Mouse (Mus musculus): ENCODE data around the gene Hamp2. TPM values are rescaled to one million over a fixed set of nuclear protein-coding genes. Genes with fewer than 3 reads are reported as not detected.
A peak's percentile ranks its signal among the peaks of the same experiment; 100 is the strongest.

Gene Hamp2
- polyA plus RNA-seq, 1 experiment from 2014 or later, result not detected

- Histone ChIP-seq H3K4me3 (ENCODE audit: low read length) (no peak overlapping the region), H3K27me3 (ENCODE audit: insufficient read depth, low read length) (no peaks in the 10 kb centered on the region), H3K27ac (ENCODE audit: low read length) (no peak overlapping the region), H3K9ac (replicated peaks; ENCODE audit: low read length) (no peak overlapping the region), H3K4me2 (replicated peaks; ENCODE audit: low read depth, low read length) (no peak overlapping the region), H3K4me1 (ENCODE audit: insufficient read depth, low read length) (no peaks in the 10 kb centered on the region), H3K36me3 (ENCODE audit: insufficient read depth, low read length) (peaks cover 4% of the 10 kb centered on the region), H3K9me3 (ENCODE audit: low read length) (no peaks in the 10 kb centered on the region)
- ATAC-seq (ENCODE audit: low FRiP score, low TSS enrichment), result no peak
- 78% methylated on average over 7 of the region's 7 CpGs for WGBS
Measured at GRCm38 (mm10) chr7:30964366-30964765, 39.9 kb upstream of the Hamp2 start.

- no peak overlapping the region for H3K4me3 ChIP-seq (ENCODE audit: low read length)
- H3K27me3 ChIP-seq (ENCODE audit: insufficient read depth, low read length), result no peaks in the 10 kb centered on the region
- peaks cover 12% of the 10 kb centered on the region for H3K36me3 ChIP-seq (ENCODE audit: insufficient read depth, low read length)
- H3K4me2 ChIP-seq (replicated peaks; ENCODE audit: low read depth, low read length), result no peak overlapping the region
- H3K9ac ChIP-seq (replicated peaks; ENCODE audit: low read length), result no peak overlapping the region
- 93% methylated on average over 5 of the region's 5 CpGs for WGBS
- peaks cover 9% of the 10 kb centered on the region for H3K4me1 ChIP-seq (ENCODE audit: insufficient read depth, low read length)
- H3K9me3 ChIP-seq (ENCODE audit: low read length), result no peaks in the 10 kb centered on the region
- no peak for ATAC-seq (ENCODE audit: low FRiP score, low TSS enrichment)
- H3K27ac ChIP-seq (ENCODE audit: low read length), result no peak overlapping the region
Measured at GRCm38 (mm10) chr7:30962862-30963261, 38.4 kb upstream of the Hamp2 start.

DNA sequence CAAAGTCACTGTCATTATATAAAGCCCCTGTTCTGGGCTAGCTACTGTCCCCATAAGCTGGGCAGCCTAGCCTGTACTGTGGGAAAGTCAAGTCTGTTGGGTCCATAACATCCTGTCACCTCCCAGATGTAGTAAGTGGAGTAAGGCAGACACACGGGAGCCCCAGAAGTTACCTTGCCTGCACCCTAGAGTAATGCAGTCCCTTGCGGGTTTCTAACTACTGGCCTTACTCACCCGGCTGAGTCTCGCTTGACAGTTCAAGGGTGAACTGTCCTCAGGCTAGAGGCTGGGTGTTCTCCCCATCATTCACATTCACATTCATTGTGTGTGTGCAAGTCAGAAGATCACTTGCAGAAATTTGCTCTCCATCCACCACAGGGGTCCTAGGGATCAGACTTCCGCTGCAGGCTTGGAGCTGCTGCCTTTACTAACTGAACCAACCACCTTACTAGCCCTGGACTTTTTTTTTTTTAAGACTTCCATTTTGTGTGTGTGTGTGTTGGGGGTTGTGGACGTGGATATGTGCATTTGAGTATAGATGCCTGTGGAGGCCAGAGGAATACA lies 35.4 kb upstream of the Hamp2 start:
- ATAC-seq (ENCODE audit: low FRiP score, low TSS enrichment), result no peak
- Histone ChIP-seq H3K27ac (ENCODE audit: low read length) (no peak overlapping the region), H3K9ac (replicated peaks; ENCODE audit: low read length) (no peak overlapping the region), H3K36me3 (ENCODE audit: insufficient read depth, low read length) (peaks cover 12% of the 10 kb centered on the region), H3K4me3 (ENCODE audit: low read length) (no peak overlapping the region), H3K4me2 (replicated peaks; ENCODE audit: low read depth, low read length) (no peak overlapping the region), H3K27me3 (ENCODE audit: insufficient read depth, low read length) (no peaks in the 10 kb centered on the region), H3K9me3 (ENCODE audit: low read length) (no peaks in the 10 kb centered on the region), H3K4me1 (ENCODE audit: insufficient read depth, low read length) (peaks cover 19% of the 10 kb centered on the region)
- 88% methylated on average over 6 of the region's 6 CpGs for WGBS

GRCm38 (mm10) chr7:30958866-30959487 lies 34.5 kb upstream of the Hamp2 start:
- WGBS, result 99% methylated on average over 9 of the region's 9 CpGs
- no peak for ATAC-seq (ENCODE audit: low FRiP score, low TSS enrichment)
- Histone ChIP-seq H3K36me3 (ENCODE audit: insufficient read depth, low read length) (peaks cover 20% of the 10 kb centered on the region), H3K27ac (ENCODE audit: low read length) (no peak overlapping the region), H3K4me1 (ENCODE audit: insufficient read depth, low read length) (peaks cover 22% of the 10 kb centered on the region), H3K4me3 (ENCODE audit: low read length) (no peak overlapping the region), H3K9ac (replicated peaks; ENCODE audit: low read length) (no peak overlapping the region), H3K9me3 (ENCODE audit: low read length) (no peaks in the 10 kb centered on the region), H3K27me3 (ENCODE audit: insufficient read depth, low read length) (no peaks in the 10 kb centered on the region), H3K4me2 (replicated peaks; ENCODE audit: low read depth, low read length) (no peak overlapping the region)

DNA sequence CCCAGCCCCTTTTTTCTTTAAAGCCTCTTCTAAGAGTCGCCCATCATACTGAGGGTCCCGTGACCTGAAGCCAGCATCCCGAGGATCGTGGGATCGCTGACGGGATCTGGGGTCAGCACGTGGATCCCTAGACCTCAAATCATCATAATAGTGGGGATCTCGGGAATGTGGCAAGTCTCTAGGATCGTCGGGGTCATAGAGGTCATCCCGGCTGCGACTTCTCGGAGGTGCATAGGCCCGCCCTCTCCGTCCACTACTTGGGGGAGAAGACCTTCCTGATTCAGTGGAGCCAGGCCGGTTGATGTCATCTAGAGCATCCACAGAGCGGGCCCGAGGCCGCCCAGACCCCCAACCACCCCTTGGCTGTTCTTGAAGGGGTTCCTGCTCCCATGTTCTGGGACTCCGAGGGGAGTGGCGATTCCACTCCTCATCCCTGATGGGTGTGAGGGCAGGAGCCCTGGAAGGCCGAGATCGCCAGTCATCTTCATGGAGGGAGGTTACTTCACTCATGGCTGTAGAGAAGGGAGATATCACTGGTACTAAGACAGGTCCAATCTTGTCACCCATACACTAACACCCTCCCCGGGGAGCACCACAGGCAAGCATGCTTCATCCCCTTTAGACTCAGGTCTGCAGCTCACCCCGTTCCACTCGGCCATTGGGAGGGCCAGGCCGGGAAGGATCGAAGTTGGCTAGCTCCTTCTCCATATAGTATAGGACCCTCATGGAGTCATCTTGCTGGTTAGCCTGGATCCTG lies 33.8 kb upstream of the Hamp2 start:
- WGBS, result 69% methylated on average over 28 of the region's 28 CpGs
- H3K27me3 ChIP-seq (ENCODE audit: insufficient read depth, low read length), result no peaks in the 10 kb centered on the region
- ATAC-seq (ENCODE audit: low FRiP score, low TSS enrichment), result no peak
- H3K27ac ChIP-seq (ENCODE audit: low read length), result peak overlapping the region; percentile 98
- H3K9me3 ChIP-seq (ENCODE audit: low read length), result no peaks in the 10 kb centered on the region
- H3K9ac ChIP-seq (replicated peaks; ENCODE audit: low read length), result peak overlapping the region; percentile 93
- H3K36me3 ChIP-seq (ENCODE audit: insufficient read depth, low read length), result peaks cover 24% of the 10 kb centered on the region
- H3K4me1 ChIP-seq (ENCODE audit: insufficient read depth, low read length), result peaks cover 22% of the 10 kb centered on the region
- H3K4me2 ChIP-seq (replicated peaks; ENCODE audit: low read depth, low read length), result peak overlapping the region; percentile 84
- H3K4me3 ChIP-seq (ENCODE audit: low read length), result peak overlapping the region; percentile 74

- peaks cover 34% of the 10 kb centered on the region for H3K36me3 ChIP-seq (ENCODE audit: insufficient read depth, low read length)
- peak overlapping the region; percentile 93 for H3K9ac ChIP-seq (replicated peaks; ENCODE audit: low read length)
- peak overlapping the region; percentile 84 for H3K4me2 ChIP-seq (replicated peaks; ENCODE audit: low read depth, low read length)
- H3K9me3 ChIP-seq (ENCODE audit: low read length), result no peaks in the 10 kb centered on the region
- peak; percentile 46 for ATAC-seq (ENCODE audit: low FRiP score, low TSS enrichment)
- H3K4me1 ChIP-seq (ENCODE audit: insufficient read depth, low read length), result peaks cover 22% of the 10 kb centered on the region
- WGBS, result under 1% methylated on average over 43 of the region's 43 CpGs
- H3K4me3 ChIP-seq (ENCODE audit: low read length), result peak overlapping the region; percentile 74
- peak overlapping the region; percentile 98 for H3K27ac ChIP-seq (ENCODE audit: low read length)
- no peaks in the 10 kb centered on the region for H3K27me3 ChIP-seq (ENCODE audit: insufficient read depth, low read length)
Measured at GRCm38 (mm10) chr7:30957367-30957783, 32.9 kb upstream of the Hamp2 start.

DNA sequence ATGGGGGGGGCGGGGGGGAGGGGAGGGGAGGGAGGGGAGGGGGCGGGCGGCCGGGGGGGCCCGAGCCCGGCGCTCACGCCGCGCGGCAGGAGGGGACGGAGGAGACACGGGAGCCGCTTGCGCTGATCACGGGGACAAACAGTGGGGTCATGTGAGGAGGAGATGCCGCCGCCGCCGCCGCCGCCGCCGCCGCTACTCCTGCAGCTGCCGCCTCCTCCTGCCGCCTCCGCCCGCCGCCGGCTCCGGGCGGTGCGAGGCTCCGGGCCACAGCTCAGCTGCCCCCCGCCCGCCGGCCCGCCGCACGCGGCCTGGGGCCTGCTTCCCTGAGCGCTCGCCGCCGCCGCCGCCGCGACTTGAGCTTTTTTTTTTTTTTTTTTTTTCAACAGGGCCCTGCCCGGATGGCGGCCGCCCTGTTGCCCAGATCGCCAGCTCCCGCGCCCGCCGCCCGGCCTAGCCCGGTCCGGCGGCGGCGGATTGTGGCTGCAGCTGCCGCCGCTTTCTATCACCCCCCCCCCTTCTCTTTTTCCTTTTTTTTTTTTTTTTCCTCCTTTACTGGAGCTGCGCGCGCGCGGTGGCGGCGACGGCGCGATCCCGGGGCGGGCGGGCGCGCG lies 32.4 kb upstream of the Hamp2 start, which contains the start of gene Usf2:
TSS of gene Usf2 (minus strand) at position 48 of the 611 bp plus-strand sequence.
- H3K4me3 ChIP-seq (ENCODE audit: low read length), result peak within 1 kb of the TSS; percentile 74
- H3K9ac ChIP-seq (replicated peaks; ENCODE audit: low read length), result peak within 1 kb of the TSS; percentile 93
- peak within 1 kb of the TSS; percentile 98 for H3K27ac ChIP-seq (ENCODE audit: low read length)
- peaks cover 39% of the 10 kb centered on the region for H3K36me3 ChIP-seq (ENCODE audit: insufficient read depth, low read length)
- WGBS, result 0% methylated on average over 35 of the region's 82 CpGs
- H3K27me3 ChIP-seq (ENCODE audit: insufficient read depth, low read length), result no peaks in the 10 kb centered on the region
- peaks cover 22% of the 10 kb centered on the region for H3K4me1 ChIP-seq (ENCODE audit: insufficient read depth, low read length)
- peak within 1 kb of the TSS; percentile 84 for H3K4me2 ChIP-seq (replicated peaks; ENCODE audit: low read depth, low read length)
- no peaks in the 10 kb centered on the region for H3K9me3 ChIP-seq (ENCODE audit: low read length)
- ATAC-seq (ENCODE audit: low FRiP score, low TSS enrichment), result peak; percentile 60; the same call in 1 of the 2 replicates

GRCm38 (mm10) chr7:30956357-30956751 lies 31.9 kb upstream of the Hamp2 start:
- peak; percentile 46 for ATAC-seq (ENCODE audit: low FRiP score, low TSS enrichment)
- H3K27ac ChIP-seq (ENCODE audit: low read length), result peak overlapping the region; percentile 98
- peak overlapping the region; percentile 84 for H3K4me2 ChIP-seq (replicated peaks; ENCODE audit: low read depth, low read length)
- H3K36me3 ChIP-seq (ENCODE audit: insufficient read depth, low read length), result peaks cover 41% of the 10 kb centered on the region
- 0% methylated on average over 31 of the region's 49 CpGs for WGBS
- peaks cover 22% of the 10 kb centered on the region for H3K4me1 ChIP-seq (ENCODE audit: insufficient read depth, low read length)
- peak overlapping the region; percentile 93 for H3K9ac ChIP-seq (replicated peaks; ENCODE audit: low read length)
- H3K9me3 ChIP-seq (ENCODE audit: low read length), result no peaks in the 10 kb centered on the region
- no peaks in the 10 kb centered on the region for H3K27me3 ChIP-seq (ENCODE audit: insufficient read depth, low read length)
- peak overlapping the region; percentile 74 for H3K4me3 ChIP-seq (ENCODE audit: low read length)

DNA sequence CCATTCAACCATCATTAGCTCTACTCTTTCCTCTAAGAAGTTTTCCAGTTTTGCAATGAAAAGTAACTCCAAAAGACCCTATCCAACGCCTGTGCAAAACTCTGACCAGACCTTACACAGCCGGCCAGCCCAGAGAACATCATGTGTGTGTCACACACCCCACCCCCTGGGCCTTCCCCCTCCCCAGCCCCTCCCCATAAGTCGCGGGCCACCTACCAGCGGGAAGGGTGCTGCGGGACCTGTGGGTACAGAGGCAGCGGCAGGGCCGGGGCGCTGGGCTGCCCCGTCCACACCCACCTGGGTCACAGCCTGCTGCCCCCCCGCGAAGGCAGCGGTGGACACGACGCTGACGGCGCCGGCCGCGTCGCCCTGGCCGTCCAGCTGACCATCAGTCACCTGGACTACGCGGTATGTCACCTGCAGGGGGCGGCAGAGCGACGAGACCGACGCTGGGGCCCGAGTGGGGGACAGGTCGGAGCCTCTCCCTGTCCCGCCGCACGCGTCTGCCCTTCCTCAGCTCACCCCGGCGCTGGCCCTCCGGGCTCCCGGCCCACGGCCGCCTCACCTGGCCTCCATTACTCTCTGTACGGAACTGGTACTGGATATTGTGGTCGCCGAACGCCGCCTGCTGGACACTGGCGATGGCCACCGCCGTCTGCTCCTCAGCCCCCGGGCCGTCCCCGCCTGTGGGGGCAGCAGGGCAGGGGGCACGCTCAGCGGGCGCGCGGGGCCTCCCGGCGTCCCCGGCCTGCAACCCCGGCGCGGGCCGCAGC lies 31.3 kb upstream of the Hamp2 start:
- Histone ChIP-seq H3K9me3 (ENCODE audit: low read length) (no peaks in the 10 kb centered on the region), H3K36me3 (ENCODE audit: insufficient read depth, low read length) (peaks cover 43% of the 10 kb centered on the region), H3K27me3 (ENCODE audit: insufficient read depth, low read length) (no peaks in the 10 kb centered on the region), H3K4me3 (ENCODE audit: low read length) (peak overlapping the region; percentile 74), H3K4me1 (ENCODE audit: insufficient read depth, low read length) (peaks cover 22% of the 10 kb centered on the region), H3K27ac (ENCODE audit: low read length) (peak overlapping the region; percentile 98), H3K9ac (replicated peaks; ENCODE audit: low read length) (peak overlapping the region; percentile 93), H3K4me2 (replicated peaks; ENCODE audit: low read depth, low read length) (peak overlapping the region; percentile 84)
- WGBS, result under 1% methylated on average over 57 of the region's 64 CpGs
- ATAC-seq (ENCODE audit: low FRiP score, low TSS enrichment), result peak; percentile 87

All from kidney, embryonic 16.5 days (tissue).